Mouse (Mus musculus) thymus, adult 2 months (tissue): Measurements from ENCODE around the gene Pde3b.

Source experiments
- CTCF ChIP-seq: fragments of 200-500 bp; IDR thresholded peaks from 2 replicates; pipeline ENCODE4 v1.5.1; 2012; ENCODE audit warnings: mild to moderate bottlenecking, control low read depth, low read length, moderate library complexity, borderline replicate concordance; ENCODE audit not compliant: control insufficient read depth, poor library complexity, insufficient read depth; ENCODE audit errors: extremely low read depth
- POLR2A ChIP-seq: fragments of 200-500 bp; IDR thresholded peaks from 2 replicates; pipeline ENCODE4 v1.6.1; 2012; ENCODE audit warnings: mild to moderate bottlenecking, low read length, control low read depth, moderate library complexity; ENCODE audit not compliant: control insufficient read depth, poor library complexity, insufficient read depth; ENCODE audit errors: extremely low read depth

GRCm38 (mm10) chr7:114576931-114577330 is 161.8 kb downstream of the Pde3b start:
- TF ChIP-seq CTCF (no peak), POLR2A (no peak)
